Mouse (Mus musculus): ENCODE data around the gene Cdon. TPM values are rescaled to one million over a fixed set of nuclear protein-coding genes. Genes with fewer than 3 reads are reported as not detected.
A peak's percentile ranks its signal among the peaks of the same experiment; 100 is the strongest.

Gene Cdon
- polyA plus RNA-seq, 2 experiments = 39.6 to 83.7 TPM

GRCm38 (mm10) chr9:35518169-35518568 lies 97.2 kb downstream of the Cdon start, which contains the start of gene Gm1113:
TSS of gene Gm1113 (minus strand) at chr9:35518269.
- Histone ChIP-seq H3K27ac (replicated peaks; ENCODE audit: low read depth, low read length) (no peak within 1 kb of the TSS), H3K4me1 (ENCODE audit: control insufficient read depth, insufficient read depth, low read length) (peaks cover 22% of the 10 kb centered on the region), H3K4me2 (replicated peaks; ENCODE audit: low read depth, low read length, severe bottlenecking) (no peak within 1 kb of the TSS), H3K4me3 (replicated peaks; ENCODE audit: low read length) (no peak within 1 kb of the TSS), H3K9me3 (ENCODE audit: control insufficient read depth, low read length) (no peaks in the 10 kb centered on the region), H3K27me3 (ENCODE audit: control insufficient read depth, insufficient read depth, low read length) (no peaks in the 10 kb centered on the region), H3K9ac (ENCODE audit: low read depth, low read length, severe bottlenecking) (no peak within 1 kb of the TSS), H3K36me3 (ENCODE audit: control insufficient read depth, insufficient read depth, low read length) (no peaks in the 10 kb centered on the region)
- ATAC-seq (ENCODE audit: low FRiP score, low read depth) = no peak
- DNase-seq (ENCODE audit: low spot score) = no peak
- no peak for TF ChIP-seq POLR2A (IDR thresholded peaks at IDR 0.05; ENCODE audit: borderline replicate concordance, extremely low read depth, insufficient read depth, insufficient read length)
- 79% methylated on average over 3 of the region's 3 CpGs for WGBS

GRCm38 (mm10) chr9:35520631-35521348 lies 99.9 kb downstream of the Cdon start:
- Histone ChIP-seq H3K4me3 (replicated peaks; ENCODE audit: low read length) (no peak overlapping the region), H3K9ac (ENCODE audit: low read depth, low read length, severe bottlenecking) (no peak overlapping the region), H3K27me3 (ENCODE audit: control insufficient read depth, insufficient read depth, low read length) (no peaks in the 10 kb centered on the region), H3K4me1 (ENCODE audit: control insufficient read depth, insufficient read depth, low read length) (peaks cover 35% of the 10 kb centered on the region), H3K4me2 (replicated peaks; ENCODE audit: low read depth, low read length, severe bottlenecking) (no peak overlapping the region), H3K27ac (replicated peaks; ENCODE audit: low read depth, low read length) (peak overlapping the region; percentile 26; the same call in 1 of the 2 replicates), H3K36me3 (ENCODE audit: control insufficient read depth, insufficient read depth, low read length) (no peaks in the 10 kb centered on the region), H3K9me3 (ENCODE audit: control insufficient read depth, low read length) (no peaks in the 10 kb centered on the region)
- ATAC-seq (ENCODE audit: low FRiP score, low read depth) (no peak), DNase-seq (ENCODE audit: low spot score) (no peak)
- no peak for TF ChIP-seq POLR2A (IDR thresholded peaks at IDR 0.05; ENCODE audit: borderline replicate concordance, extremely low read depth, insufficient read depth, insufficient read length)
- WGBS = 65% methylated on average over 6 of the region's 6 CpGs

- H3K36me3 ChIP-seq (ENCODE audit: control insufficient read depth, insufficient read depth, low read length) = no peaks in the 10 kb centered on the region
- no peaks in the 10 kb centered on the region for H3K27me3 ChIP-seq (ENCODE audit: control insufficient read depth, insufficient read depth, low read length)
- H3K4me3 ChIP-seq (replicated peaks; ENCODE audit: low read length) = no peak overlapping the region
- no peak for TF ChIP-seq POLR2A (IDR thresholded peaks at IDR 0.05; ENCODE audit: borderline replicate concordance, extremely low read depth, insufficient read depth, insufficient read length)
- 50% methylated on average over 2 of the region's 2 CpGs for WGBS
- DNase-seq (ENCODE audit: low spot score) = no peak
- no peak for ATAC-seq (ENCODE audit: low FRiP score, low read depth)
- no peak overlapping the region for H3K9ac ChIP-seq (ENCODE audit: low read depth, low read length, severe bottlenecking)
- no peaks in the 10 kb centered on the region for H3K9me3 ChIP-seq (ENCODE audit: control insufficient read depth, low read length)
- no peak overlapping the region for H3K4me2 ChIP-seq (replicated peaks; ENCODE audit: low read depth, low read length, severe bottlenecking)
- peaks cover 35% of the 10 kb centered on the region for H3K4me1 ChIP-seq (ENCODE audit: control insufficient read depth, insufficient read depth, low read length)
- peak overlapping the region; percentile 85; the same call in 1 of the 2 replicates for H3K27ac ChIP-seq (replicated peaks; ENCODE audit: low read depth, low read length)
Observed at GRCm38 (mm10) chr9:35522241-35522640, 101.3 kb downstream of the Cdon start.

GRCm38 (mm10) chr9:35522821-35523515 lies 102.0 kb downstream of the Cdon start:
- Histone ChIP-seq H3K9me3 (ENCODE audit: control insufficient read depth, low read length) (no peaks in the 10 kb centered on the region), H3K27ac (replicated peaks; ENCODE audit: low read depth, low read length) (peak overlapping the region; percentile 85), H3K4me3 (replicated peaks; ENCODE audit: low read length) (no peak overlapping the region), H3K27me3 (ENCODE audit: control insufficient read depth, insufficient read depth, low read length) (no peaks in the 10 kb centered on the region), H3K9ac (ENCODE audit: low read depth, low read length, severe bottlenecking) (no peak overlapping the region), H3K36me3 (ENCODE audit: control insufficient read depth, insufficient read depth, low read length) (no peaks in the 10 kb centered on the region), H3K4me1 (ENCODE audit: control insufficient read depth, insufficient read depth, low read length) (peaks cover 35% of the 10 kb centered on the region), H3K4me2 (replicated peaks; ENCODE audit: low read depth, low read length, severe bottlenecking) (no peak overlapping the region)
- 52% methylated on average over 1 of the region's 1 CpGs for WGBS
- peak; percentile 56 for DNase-seq (ENCODE audit: low spot score)
- ATAC-seq (ENCODE audit: low FRiP score, low read depth) = no peak
- no peak for TF ChIP-seq POLR2A (IDR thresholded peaks at IDR 0.05; ENCODE audit: borderline replicate concordance, extremely low read depth, insufficient read depth, insufficient read length)

- Histone ChIP-seq H3K36me3 (ENCODE audit: control insufficient read depth, insufficient read depth, low read length) (no peaks in the 10 kb centered on the region), H3K27ac (replicated peaks; ENCODE audit: low read depth, low read length) (peak overlapping the region; percentile 85), H3K9ac (ENCODE audit: low read depth, low read length, severe bottlenecking) (no peak overlapping the region), H3K27me3 (ENCODE audit: control insufficient read depth, insufficient read depth, low read length) (no peaks in the 10 kb centered on the region), H3K9me3 (ENCODE audit: control insufficient read depth, low read length) (no peaks in the 10 kb centered on the region), H3K4me2 (replicated peaks; ENCODE audit: low read depth, low read length, severe bottlenecking) (peak overlapping the region; percentile 32; the same call in 1 of the 2 replicates), H3K4me3 (replicated peaks; ENCODE audit: low read length) (no peak overlapping the region), H3K4me1 (ENCODE audit: control insufficient read depth, insufficient read depth, low read length) (peaks cover 35% of the 10 kb centered on the region)
- WGBS = 16% methylated on average over 5 of the region's 5 CpGs
- DNase-seq (ENCODE audit: low spot score) (peak; percentile 93), ATAC-seq (ENCODE audit: low FRiP score, low read depth) (peak; percentile 87)
- no peak for TF ChIP-seq POLR2A (IDR thresholded peaks at IDR 0.05; ENCODE audit: borderline replicate concordance, extremely low read depth, insufficient read depth, insufficient read length)
Observed at GRCm38 (mm10) chr9:35523541-35523940, 102.6 kb downstream of the Cdon start.

Data from limb, embryonic 14.5 days (tissue).